Mouse (Mus musculus) CH12.LX (cell line): ENCODE data around the gene Ankrd31. TPM values are rescaled to one million over a fixed set of nuclear protein-coding genes. Genes with fewer than 3 reads are reported as not detected.

Experiments used
- DNase-seq: peaks from one replicate; pipeline ENCODE4 v3.0.0-alpha.2; 2013; ENCODE audit errors: extremely low read depth
- H3K27ac ChIP-seq: 2 replicates; pipeline ENCODE4 v1.5.1; 2012; ENCODE audit warnings: low read depth, mild to moderate bottlenecking, control low read depth, moderate library complexity; ENCODE audit not compliant: insufficient read depth
- H3K27me3 ChIP-seq: replicated peaks from 2 replicates; pipeline ENCODE3; 2012; ENCODE audit warnings: inconsistent platforms
- H3K36me3 ChIP-seq, 2 experiments: replicated peaks in 1 of 2; 2 replicates each; pipeline versions ENCODE3 to v1.6.1; 2012; ENCODE audit warnings: inconsistent platforms in 1 of 2, low read length in 1 of 2, mild to moderate bottlenecking in 1 of 2, mixed read lengths in 1 of 2, moderate library complexity in 1 of 2; ENCODE audit not compliant: control insufficient read depth in 1 of 2, insufficient read depth in 1 of 2
- H3K4me1 ChIP-seq, 2 experiments: 2 replicates each; pipeline ENCODE4 v1.6.1; 2012; ENCODE audit warnings: inconsistent platforms in 1 of 2, moderate library complexity in 1 of 2; ENCODE audit not compliant: insufficient read depth in 2 of 2, control insufficient read depth in 1 of 2
- H3K4me2 ChIP-seq: 2 replicates; pipeline ENCODE4 v1.6.1; 2012; ENCODE audit warnings: low read depth, mild to moderate bottlenecking, control low read depth; ENCODE audit not compliant: poor library complexity, insufficient read depth, severe bottlenecking
- H3K4me3 ChIP-seq, 3 experiments: fragments of 150-350 bp in 1 of 3; sonication (generic) in 1 of 3; replicated peaks in 1 of 3; 2 replicates each; pipeline versions ENCODE3 to v1.5.1; 2011 to 2012; ENCODE audit warnings: low read depth in 2 of 3, low read length in 2 of 3, mild to moderate bottlenecking in 2 of 3, moderate library complexity in 2 of 3, control low read depth in 1 of 3, improper control_type of control experiment in 1 of 3, inconsistent platforms in 1 of 3, mixed read lengths in 1 of 3; ENCODE audit not compliant: poor library complexity in 1 of 3
- H3K79me2 ChIP-seq: replicated peaks from 2 replicates; pipeline ENCODE4 v1.6.1; 2012; ENCODE audit warnings: mild to moderate bottlenecking, moderate library complexity; ENCODE audit not compliant: control insufficient read depth, poor library complexity, insufficient read depth, severe bottlenecking; ENCODE audit errors: extremely low read depth
- H3K9ac ChIP-seq: 2 replicates; pipeline ENCODE4 v1.6.1; 2012; ENCODE audit warnings: low read depth, mild to moderate bottlenecking, control low read depth, moderate library complexity; ENCODE audit not compliant: insufficient read depth
- H3K9me3 ChIP-seq: replicated peaks from 2 replicates; pipeline ENCODE3; 2012; ENCODE audit warnings: low read length, inconsistent platforms, mixed read lengths
- BHLHE40 ChIP-seq: IDR thresholded peaks from 2 replicates; pipeline ENCODE4 v1.6.1; 2011; ENCODE audit warnings: mild to moderate bottlenecking, low read depth, low read length, improper control_type of control experiment
- CHD1 ChIP-seq: IDR thresholded peaks from 2 replicates; pipeline ENCODE4 v1.6.1; 2012; ENCODE audit warnings: low read depth, low read length, improper control_type of control experiment, inconsistent platforms
- ELF1 ChIP-seq: IDR thresholded peaks from 2 replicates; pipeline ENCODE4 v1.6.1; 2014; ENCODE audit warnings: low read depth, mild to moderate bottlenecking, inconsistent platforms, low read length, improper control_type of control experiment
- ETS1 ChIP-seq: conservative IDR thresholded peaks from 2 replicates; pipeline ENCODE4 v1.6.1; 2012; ENCODE audit warnings: low read depth, mild to moderate bottlenecking, inconsistent platforms, low read length, improper control_type of control experiment, moderate library complexity
- HCFC1 ChIP-seq: IDR thresholded peaks from 2 replicates; pipeline ENCODE4 v1.6.1; 2012; ENCODE audit warnings: low read depth, mild to moderate bottlenecking, inconsistent platforms, low read length, improper control_type of control experiment
- IRF4 ChIP-seq: IDR thresholded peaks from 2 replicates; pipeline ENCODE4 v1.6.1; 2014; ENCODE audit warnings: low read depth, mild to moderate bottlenecking, inconsistent platforms, low read length, improper control_type of control experiment
- MAFK ChIP-seq: IDR thresholded peaks from 2 replicates; pipeline ENCODE4 v1.6.1; 2011; ENCODE audit warnings: low read length, improper control_type of control experiment; ENCODE audit not compliant: insufficient replicate concordance
- MAX ChIP-seq: IDR thresholded peaks from 2 replicates; pipeline ENCODE4 v1.6.1; 2011; ENCODE audit warnings: low read length, improper control_type of control experiment
- NRF1 ChIP-seq: IDR thresholded peaks from 2 replicates; pipeline ENCODE4 v1.6.1; 2014; ENCODE audit warnings: low read depth, mild to moderate bottlenecking, inconsistent platforms, low read length, improper control_type of control experiment, moderate library complexity
- POLR2AphosphoS2 ChIP-seq: IDR thresholded peaks from 2 replicates; pipeline ENCODE4 v1.6.1; 2011; ENCODE audit warnings: low read depth, low read length, improper control_type of control experiment
- RCOR1 ChIP-seq: conservative IDR thresholded peaks from 2 replicates; pipeline ENCODE4 v1.6.1; 2012; ENCODE audit warnings: low read depth, mild to moderate bottlenecking, inconsistent platforms, low read length, improper control_type of control experiment
- SMC3 ChIP-seq: IDR thresholded peaks from 2 replicates; pipeline ENCODE4 v1.6.1; 2011; ENCODE audit warnings: low read depth, low read length, improper control_type of control experiment
- TCF12 ChIP-seq: IDR thresholded peaks from 2 replicates; pipeline ENCODE4 v1.6.1; 2014; ENCODE audit warnings: low read depth, mild to moderate bottlenecking, inconsistent platforms, low read length, improper control_type of control experiment
- USF1 ChIP-seq: IDR thresholded peaks from 2 replicates; pipeline ENCODE4 v1.6.1; 2014; ENCODE audit warnings: low read depth, mild to moderate bottlenecking, inconsistent platforms, low read length, improper control_type of control experiment
- USF2 ChIP-seq: conservative IDR thresholded peaks from 2 replicates; pipeline ENCODE4 v1.6.1; 2011; ENCODE audit warnings: low read depth, low read length, improper control_type of control experiment
- ZMIZ1 ChIP-seq: IDR thresholded peaks from 2 replicates; pipeline ENCODE4 v1.6.1; 2012; ENCODE audit warnings: low read depth, mild to moderate bottlenecking, inconsistent platforms, low read length, improper control_type of control experiment
- dilution Hi-C: fragments of 300-500 bp; cut with MboI; formaldehyde crosslinking; loops from 2 replicates; pipeline ENCODE4 v1.14.3; 2020; ENCODE audit warnings: low sequenced_read_pairs; ENCODE audit not compliant: extremely low pct_unique_long_range_greater_than_20kb, extremely low pct_ligation_motif_present
- in situ Hi-C: fragments of 300-500 bp; cut with MboI; formaldehyde crosslinking; loops from 3 replicates; pipeline ENCODE4 v1.14.3; 2019; ENCODE audit warnings: low sequenced_read_pairs, low pct_ligation_motif_present, low pct_unique_long_range_greater_than_20kb, mixed read lengths
- polyA plus RNA-seq: library from polyadenylated mRNA; unstranded; fragments of >175 nt; gene quantifications from 2 replicates; pipeline ENCODE4 v1.2.1, GENCODE M21; 2012; ENCODE audit warnings: low read depth; ENCODE audit not compliant: insufficient read length
- total RNA-seq, 2 experiments: library from RNA; depleted of rRNA; stranded (reverse); fragments of 300-350 nt in 1 of 2; fragments of >200 nt in 1 of 2; gene quantifications; 2 replicates each; pipeline ENCODE4 v1.2.3; 2012 to 2014

Gene Ankrd31
- total and polyA plus RNA-seq, 3 experiments, result not detected

- no peak for DNase-seq
- no peak for TF ChIP-seq BHLHE40
- TF ChIP-seq RCOR1, result no peak
- no peak for TF ChIP-seq MAX
- no peak for TF ChIP-seq CHD1
- no peak for TF ChIP-seq SMC3
- TF ChIP-seq ZMIZ1, result no peak
- TF ChIP-seq ELF1, result no peak
- TF ChIP-seq POLR2AphosphoS2, result no peak
- TF ChIP-seq USF1, result no peak
- Histone ChIP-seq H3K4me2 (no peak overlapping the region), H3K4me3 (no peak overlapping the region), H3K9me3 (peaks cover 3% of the 10 kb centered on the region), H3K36me3 (no peaks in the 10 kb centered on the region), H3K9ac (no peak overlapping the region), H3K4me1 (no peaks in the 10 kb centered on the region), H3K79me2 (no peaks in the 10 kb centered on the region), H3K27me3 (no peaks in the 10 kb centered on the region), H3K27ac (no peak overlapping the region)
- dilution Hi-C loops (no loop called here), in situ Hi-C loops (no loop called here)
Observed at GRCm38 (mm10) chr13:96947722-96948121, 199.7 kb downstream of the Ankrd31 start.

- Histone ChIP-seq H3K4me3 (no peak overlapping the region), H3K79me2 (no peaks in the 10 kb centered on the region), H3K9me3 (peaks cover 3% of the 10 kb centered on the region), H3K27ac (no peak overlapping the region), H3K36me3 (no peaks in the 10 kb centered on the region), H3K9ac (no peak overlapping the region), H3K27me3 (no peaks in the 10 kb centered on the region), H3K4me2 (no peak overlapping the region), H3K4me1 (no peaks in the 10 kb centered on the region)
- dilution Hi-C loops (no loop called here), in situ Hi-C loops (no loop called here)
- TF ChIP-seq ETS1, result no peak
- no peak for TF ChIP-seq MAFK
- TF ChIP-seq ZMIZ1, result no peak
- TF ChIP-seq USF2, result no peak
- no peak for TF ChIP-seq HCFC1
- TF ChIP-seq USF1, result no peak
- no peak for TF ChIP-seq TCF12
- TF ChIP-seq NRF1, result no peak
- TF ChIP-seq IRF4, result no peak
- no peak for DNase-seq
Observed at GRCm38 (mm10) chr13:96951880-96952279, 203.8 kb downstream of the Ankrd31 start.
